Mouse (Mus musculus) cortical plate, adult 2 months (tissue): ENCODE results near the gene Fanca.

Source experiments
- CTCF ChIP-seq: fragments of 200-500 bp; IDR thresholded peaks from 2 replicates; pipeline ENCODE4 v1.5.1; 2011; ENCODE audit warnings: mild to moderate bottlenecking, control low read depth, low read length; ENCODE audit not compliant: insufficient read depth; ENCODE audit errors: extremely low read depth
- POLR2A ChIP-seq: fragments of 200-500 bp; IDR thresholded peaks from 2 replicates; pipeline ENCODE4 v1.6.1; 2011; ENCODE audit warnings: mild to moderate bottlenecking, low read length, control low read depth; ENCODE audit not compliant: insufficient read depth; ENCODE audit errors: extremely low read depth

DNA sequence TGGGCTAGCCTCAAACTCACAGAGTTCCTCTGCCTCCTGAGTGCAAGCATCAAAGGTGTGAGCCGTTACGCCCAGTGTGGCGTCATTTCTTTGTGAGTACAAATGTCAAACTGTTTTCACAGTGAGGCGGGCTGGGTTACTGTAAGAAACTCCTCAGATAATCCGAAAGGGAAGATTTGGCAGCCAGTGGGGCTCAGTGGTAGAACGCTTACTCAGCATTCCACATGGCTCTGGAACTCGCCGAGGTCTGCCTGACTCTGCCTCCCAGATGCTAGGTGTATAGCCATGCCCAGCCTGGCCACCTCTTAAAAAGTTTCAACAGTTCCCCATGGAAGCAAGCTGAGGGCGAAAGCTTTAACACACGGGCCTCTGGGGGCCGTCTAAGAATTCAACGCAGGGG is 33.7 kb upstream of the Fanca start:
- TF ChIP-seq CTCF = no peak
- TF ChIP-seq POLR2A = no peak
